Mouse (Mus musculus) megakaryocyte, embryonic 14.5 days (primary cell): ENCODE results near the gene Evi5l.

Source experiments
- FLI1 ChIP-seq: IDR thresholded peaks from 2 replicates; pipeline ENCODE4 v1.6.1; 2012; ENCODE audit warnings: low read length, inconsistent platforms, mixed read lengths
- GATA1 ChIP-seq: IDR thresholded peaks from 3 replicates; pipeline ENCODE4 v1.6.1; 2012; ENCODE audit warnings: mixed read lengths, low read length, inconsistent platforms, borderline replicate concordance

DNA sequence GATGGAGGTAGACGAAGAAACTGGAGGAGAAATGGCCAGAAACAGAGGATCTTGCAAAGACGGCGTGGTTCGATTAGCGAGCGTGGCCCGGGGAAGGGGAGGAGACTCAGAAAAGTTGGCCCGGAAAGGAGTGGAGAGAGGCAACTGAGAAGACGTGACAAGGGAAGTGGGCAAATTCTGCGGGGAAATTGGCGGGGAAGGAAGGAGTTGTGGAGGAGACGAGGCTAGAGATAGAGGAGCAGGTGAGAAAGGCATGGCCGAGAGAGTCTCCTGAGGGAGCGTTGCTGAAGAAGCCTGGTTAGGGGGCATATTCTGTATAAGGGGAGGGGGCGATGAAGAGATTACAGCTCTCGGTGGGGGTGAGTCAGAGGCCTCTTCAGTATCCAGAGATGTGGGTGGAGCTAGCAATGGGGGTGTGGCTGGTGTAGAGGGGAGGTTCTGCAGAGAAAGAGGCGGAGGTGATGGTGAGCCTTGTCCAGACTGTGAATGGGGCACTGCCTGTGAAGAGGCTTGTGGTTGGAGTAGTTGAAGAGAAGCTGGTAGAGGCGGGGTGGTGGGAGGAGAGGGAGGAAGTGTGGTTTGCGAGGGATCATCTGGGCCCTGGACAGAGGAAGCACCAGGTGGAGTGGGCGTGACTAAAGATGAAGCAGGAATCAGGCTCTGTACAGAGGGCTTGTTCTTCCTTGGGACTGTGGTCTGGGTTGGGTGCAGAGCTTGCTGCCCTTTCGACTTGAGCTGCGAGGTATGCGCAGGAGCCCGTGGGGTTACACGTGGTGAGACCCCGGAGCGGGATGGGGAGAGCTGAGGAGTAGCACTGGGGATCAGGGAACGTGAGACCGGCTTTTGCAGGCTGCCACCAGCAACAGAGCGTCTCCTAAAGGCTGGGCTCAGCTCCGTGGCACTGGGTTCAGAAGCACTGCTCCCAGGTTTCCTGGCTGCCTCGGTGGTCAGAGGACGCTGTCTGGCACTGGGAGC is 47.9 kb downstream of the Evi5l start:
- no peak for TF ChIP-seq FLI1
- TF ChIP-seq GATA1, result no peak
